ENCODE assay signal across 17 mouse cellular contexts in genomic region chr2:171595240-171595639, GRCm38 (mm10).
"Had no signal": no experiment of that assay in that cellular context is flagged by ENCODE, and none has a peak within 500 bp of the region (broad histone marks: within the 10 kb centered on the region; RNA-seq: fewer than 3 reads in every experiment).

No protein-coding gene starts in this region.

- H3K27ac ChIP-seq: lung, embryonic 15.5 days; macrophage; midbrain, embryonic 13.5 days; midbrain, embryonic 15.5 days; neural tube, embryonic 12.5 days; stomach, embryonic 15.5 days; stomach, postnatal 0 days had no signal

- DNase-seq: lung, adult 2 months; lung, postnatal 14 days; lung, postnatal 36 days; right cerebral cortex, postnatal 14 days; thymus, adult 2 months; thymus, postnatal 25 days; thymus, postnatal 4 days had no signal

- ATAC-seq: lung, postnatal 0 days; midbrain, embryonic 13.5 days; midbrain, embryonic 15.5 days had no signal

- H3K36me3 ChIP-seq: lung, embryonic 15.5 days; midbrain, embryonic 13.5 days; midbrain, embryonic 15.5 days; neural tube, embryonic 12.5 days; stomach, embryonic 15.5 days had no signal

- H3K9me3 ChIP-seq: lung, embryonic 15.5 days; midbrain, embryonic 13.5 days; midbrain, embryonic 15.5 days; neural tube, embryonic 12.5 days; stomach, embryonic 15.5 days had no signal

- H3K4me3 ChIP-seq: lung, embryonic 15.5 days; megakaryocyte, embryonic 14.5 days; midbrain, embryonic 13.5 days; midbrain, embryonic 15.5 days; neural tube, embryonic 12.5 days; stomach, embryonic 15.5 days had no signal

- H3K4me1 ChIP-seq: lung, embryonic 15.5 days; megakaryocyte, embryonic 14.5 days; stomach, embryonic 15.5 days had no signal

- H3K27me3 ChIP-seq: lung, embryonic 15.5 days; megakaryocyte, embryonic 14.5 days; midbrain, embryonic 13.5 days; midbrain, embryonic 15.5 days; neural tube, embryonic 12.5 days; stomach, embryonic 15.5 days had no signal

- H3K4me2 ChIP-seq: lung, embryonic 15.5 days; midbrain, embryonic 11.5 days; midbrain, embryonic 13.5 days; midbrain, embryonic 15.5 days; neural tube, embryonic 12.5 days; stomach, embryonic 15.5 days had no signal

- H3K9ac ChIP-seq: lung, embryonic 15.5 days; midbrain, embryonic 13.5 days; midbrain, embryonic 15.5 days; neural tube, embryonic 12.5 days; stomach, embryonic 15.5 days had no signal
